Mouse (Mus musculus) heart, embryonic 14.5 days (tissue): ENCODE measurements around the gene Sun1. TPM values are rescaled to one million over a fixed set of nuclear protein-coding genes. Genes with fewer than 3 reads are reported as not detected.

Source experiments
- ATAC-seq: fragments of 200-750 bp; cut with Nextera tagmentation; 2 replicates; pipeline ENCODE4 v1.8.0; 2017; ENCODE audit warnings: low read depth, moderate TSS enrichment; ENCODE audit not compliant: insufficient number of reproducible peaks, insufficient read depth, low FRiP score
- H3K27ac ChIP-seq, 2 experiments: fragments of 200-500 bp in 1 of 2; fragments of 300-500 bp in 1 of 2; sonication (generic) in 1 of 2; replicated peaks in 1 of 2; 2 replicates each; pipeline ENCODE4 v1.5.1; 2012 to 2014; ENCODE audit warnings: low read depth in 2 of 2, low read length in 2 of 2, control low read depth in 1 of 2, mild to moderate bottlenecking in 1 of 2, mixed read lengths in 1 of 2; ENCODE audit not compliant: control insufficient read depth in 1 of 2, insufficient read depth in 1 of 2
- H3K27me3 ChIP-seq: fragments of 300-500 bp; sonication (generic); 2 replicates; pipeline ENCODE4 v1.6.1; 2014; ENCODE audit warnings: mild to moderate bottlenecking, low read length, control low read depth; ENCODE audit not compliant: control insufficient read depth, insufficient read depth
- H3K36me3 ChIP-seq: fragments of 300-500 bp; sonication (generic); 2 replicates; pipeline ENCODE4 v1.6.1; 2014; ENCODE audit warnings: mild to moderate bottlenecking, control low read depth, low read length, mixed read lengths; ENCODE audit not compliant: control insufficient read depth, insufficient read depth
- H3K4me1 ChIP-seq, 2 experiments: fragments of 200-500 bp in 1 of 2; fragments of 300-500 bp in 1 of 2; sonication (generic) in 1 of 2; 2 replicates each; pipeline ENCODE4 v1.6.1; 2012 to 2014; ENCODE audit warnings: low read length in 2 of 2, control low read depth in 1 of 2, mixed read lengths in 1 of 2; ENCODE audit not compliant: control insufficient read depth in 2 of 2, insufficient read depth in 2 of 2
- H3K4me2 ChIP-seq: fragments of 300-500 bp; sonication (generic); 2 replicates; pipeline ENCODE4 v1.6.1; 2014; ENCODE audit warnings: mild to moderate bottlenecking, low read length
- H3K4me3 ChIP-seq, 2 experiments: fragments of 200-500 bp in 1 of 2; fragments of 300-500 bp in 1 of 2; sonication (generic) in 1 of 2; 2 replicates each; pipeline ENCODE4 v1.5.1; 2012 to 2014; ENCODE audit warnings: low read length in 2 of 2, mild to moderate bottlenecking in 2 of 2, control low read depth in 1 of 2, low read depth in 1 of 2, moderate library complexity in 1 of 2; ENCODE audit not compliant: control insufficient read depth in 1 of 2, insufficient read depth in 1 of 2
- H3K9ac ChIP-seq: fragments of 300-500 bp; sonication (generic); 2 replicates; pipeline ENCODE4 v1.6.1; 2014; ENCODE audit warnings: mild to moderate bottlenecking, low read length
- H3K9me3 ChIP-seq: fragments of 300-500 bp; sonication (generic); 2 replicates; pipeline ENCODE4 v1.6.1; 2016; ENCODE audit warnings: low read length, control low read depth; ENCODE audit not compliant: control insufficient read depth
- WGBS: fragments of 180-500 bp; shearing (Covaris S2); extraction: QIAGEN DNeasy Blood & Tissue Kit; methylation state at CpG from one replicate; pipeline ENCODE4 v1.1.7; 2014; 5-methylcytosine and 5-hydroxymethylcytosine counted together
- polyA plus RNA-seq: library from polyadenylated mRNA; unstranded; fragments of >200 nt; fragmentation: Nextera tagmentation; extraction: Ambion mirVana; gene quantifications from 2 replicates; pipeline ENCODE4 v1.2.1, GENCODE M21; 2014

Gene Sun1
- polyA plus RNA-seq, 1 experiment from 2014 or later: 41.4 TPM

GRCm38 (mm10) chr5:139271994-139272554 lies 71.6 kb downstream of the Sun1 start:
- Histone ChIP-seq H3K4me2 (no peak overlapping the region), H3K4me1 (peaks cover 15 to 24% of the 10 kb centered on the region in 2 experiments), H3K9ac (no peak overlapping the region), H3K27ac (no peak overlapping the region), H3K27me3 (no peaks in the 10 kb centered on the region), H3K4me3 (no peak overlapping the region), H3K36me3 (peaks cover 23% of the 10 kb centered on the region), H3K9me3 (no peaks in the 10 kb centered on the region)
- ATAC-seq: no peak
- 66% methylated on average over 8 of the region's 8 CpGs for WGBS

- no peak overlapping the region for H3K4me2 ChIP-seq
- no peaks in the 10 kb centered on the region for H3K36me3 ChIP-seq
- no peaks in the 10 kb centered on the region for H3K27me3 ChIP-seq
- H3K27ac ChIP-seq: no peak overlapping the region
- H3K9ac ChIP-seq: no peak overlapping the region
- no peaks in the 10 kb centered on the region for H3K9me3 ChIP-seq
- peaks cover 8 to 14% of the 10 kb centered on the region in 2 experiments; a peak in 3 of 4 replicates for H3K4me1 ChIP-seq
- no peak for ATAC-seq
- no peak overlapping the region for H3K4me3 ChIP-seq
- WGBS: 71% methylated on average over 8 of the region's 8 CpGs
These were observed 76.8 kb downstream of the Sun1 start for GRCm38 (mm10) chr5:139277287-139277686.

- peak overlapping the region; percentile 54 to 62 for H3K27ac ChIP-seq
- H3K4me3 ChIP-seq: no peak overlapping the region
- WGBS: 44% methylated on average over 10 of the region's 11 CpGs
- peaks cover 3 to 5% of the 10 kb centered on the region in 2 experiments; a peak in 2 of 4 replicates for H3K4me1 ChIP-seq
- no peaks in the 10 kb centered on the region for H3K9me3 ChIP-seq
- peak overlapping the region; percentile 1; the same call in 1 of the 2 replicates for H3K4me2 ChIP-seq
- ATAC-seq: peak; percentile 37; the same call in 1 of the 2 replicates
- no peak overlapping the region for H3K9ac ChIP-seq
- no peaks in the 10 kb centered on the region for H3K27me3 ChIP-seq
- H3K36me3 ChIP-seq: no peaks in the 10 kb centered on the region
These were observed 81.1 kb downstream of the Sun1 start for GRCm38 (mm10) chr5:139281373-139282112.

- no peaks in the 10 kb centered on the region for H3K27me3 ChIP-seq
- H3K4me3 ChIP-seq: no peak overlapping the region
- no peaks in the 10 kb centered on the region for H3K36me3 ChIP-seq
- peak; percentile 34; the same call in 1 of the 2 replicates for ATAC-seq
- H3K4me1 ChIP-seq: peaks cover 3 to 5% of the 10 kb centered on the region in 2 experiments; a peak in 2 of 4 replicates
- no peaks in the 10 kb centered on the region for H3K9me3 ChIP-seq
- H3K27ac ChIP-seq: peak overlapping the region; percentile 54 to 62; a peak in 3 of 4 replicates
- H3K4me2 ChIP-seq: peak overlapping the region; percentile 1; the same call in 1 of the 2 replicates
- 4% methylated on average over 15 of the region's 15 CpGs for WGBS
- no peak overlapping the region for H3K9ac ChIP-seq
These were observed 81.8 kb downstream of the Sun1 start for GRCm38 (mm10) chr5:139282191-139282590.

GRCm38 (mm10) chr5:139283460-139284180 lies 83.2 kb downstream of the Sun1 start:
- ATAC-seq: no peak
- H3K27ac ChIP-seq: no peak overlapping the region
- 92% methylated on average over 14 of the region's 14 CpGs for WGBS
- H3K36me3 ChIP-seq: no peaks in the 10 kb centered on the region
- H3K9me3 ChIP-seq: no peaks in the 10 kb centered on the region
- no peak overlapping the region for H3K9ac ChIP-seq
- H3K27me3 ChIP-seq: no peaks in the 10 kb centered on the region
- no peak overlapping the region for H3K4me2 ChIP-seq
- H3K4me1 ChIP-seq: peaks cover 3 to 5% of the 10 kb centered on the region in 2 experiments; a peak in 2 of 4 replicates
- no peak overlapping the region for H3K4me3 ChIP-seq

GRCm38 (mm10) chr5:139285383-139286067 lies 85.1 kb downstream of the Sun1 start:
- H3K27ac ChIP-seq: no peak overlapping the region
- no peaks in the 10 kb centered on the region for H3K27me3 ChIP-seq
- H3K4me2 ChIP-seq: no peak overlapping the region
- H3K4me3 ChIP-seq: no peak overlapping the region
- no peak for ATAC-seq
- no peaks in the 10 kb centered on the region for H3K9me3 ChIP-seq
- 47% methylated on average over 8 of the region's 8 CpGs for WGBS
- peaks cover 3 to 5% of the 10 kb centered on the region in 2 experiments; a peak in 2 of 4 replicates for H3K4me1 ChIP-seq
- H3K9ac ChIP-seq: no peak overlapping the region
- H3K36me3 ChIP-seq: no peaks in the 10 kb centered on the region
